Mouse (Mus musculus): Measurements from ENCODE around the gene Manba. TPM values are rescaled to one million over a fixed set of nuclear protein-coding genes. Genes with fewer than 3 reads are reported as not detected.

The Manba gene
- polyA plus RNA-seq, 1 experiment: 5.1 TPM

GRCm38 (mm10) chr3:135439651-135440050 is 45.8 kb upstream of the Manba start:
- TF ChIP-seq POLR2A (IDR thresholded peaks at IDR 0.05; ENCODE audit: low read depth, low read length) (no peak), CTCF (IDR thresholded peaks at IDR 0.05; ENCODE audit: extremely low read depth, insufficient read depth, insufficient read length, insufficient replicate concordance) (no peak)
- H3K4me3 ChIP-seq (ENCODE audit: extremely low read depth, insufficient read depth, insufficient read length): peak overlapping the region; percentile 99
- H3K27ac ChIP-seq (ENCODE audit: insufficient read depth, low read length): peak overlapping the region; percentile 99
- WGBS: 2% methylated on average over 15 of the region's 15 CpGs
- no peaks in the 10 kb centered on the region; the same call in 1 of the 2 replicates for H3K4me1 ChIP-seq (ENCODE audit: control insufficient read depth, insufficient read depth, insufficient read length)
- peaks cover 6% of the 10 kb centered on the region; the same call in 1 of the 2 replicates for H3K36me3 ChIP-seq (ENCODE audit: control insufficient read depth, insufficient read depth, low read length)
- H3K27me3 ChIP-seq (ENCODE audit: control insufficient read depth, insufficient read depth, low read length): no peaks in the 10 kb centered on the region
- no peak for DNase-seq (ENCODE audit: low read depth in 1 of 2, low spot score in 2 of 2)

- peak overlapping the region; percentile 99 for H3K27ac ChIP-seq (ENCODE audit: insufficient read depth, low read length)
- no peaks in the 10 kb centered on the region; the same call in 1 of the 2 replicates for H3K4me1 ChIP-seq (ENCODE audit: control insufficient read depth, insufficient read depth, insufficient read length)
- peak; percentile 50 to 67 for DNase-seq (ENCODE audit: low read depth in 1 of 2, low spot score in 2 of 2)
- no peaks in the 10 kb centered on the region for H3K27me3 ChIP-seq (ENCODE audit: control insufficient read depth, insufficient read depth, low read length)
- H3K4me3 ChIP-seq (ENCODE audit: extremely low read depth, insufficient read depth, insufficient read length): peak overlapping the region; percentile 99
- peaks cover 8% of the 10 kb centered on the region; the same call in 1 of the 2 replicates for H3K36me3 ChIP-seq (ENCODE audit: control insufficient read depth, insufficient read depth, low read length)
- WGBS: 4% methylated on average over 7 of the region's 7 CpGs
- TF ChIP-seq POLR2A (IDR thresholded peaks at IDR 0.05; ENCODE audit: low read depth, low read length) (no peak; the same call in none of the 2 replicates), CTCF (IDR thresholded peaks at IDR 0.05; ENCODE audit: extremely low read depth, insufficient read depth, insufficient read length, insufficient replicate concordance) (no peak)
Observed at GRCm38 (mm10) chr3:135440221-135440620, 45.2 kb upstream of the Manba start.

GRCm38 (mm10) chr3:135440621-135441020 is 44.8 kb upstream of the Manba start:
- 16% methylated on average over 10 of the region's 10 CpGs for WGBS
- no peaks in the 10 kb centered on the region for H3K27me3 ChIP-seq (ENCODE audit: control insufficient read depth, insufficient read depth, low read length)
- TF ChIP-seq CTCF (IDR thresholded peaks at IDR 0.05; ENCODE audit: extremely low read depth, insufficient read depth, insufficient read length, insufficient replicate concordance) (no peak), POLR2A (IDR thresholded peaks at IDR 0.05; ENCODE audit: low read depth, low read length) (no peak)
- H3K36me3 ChIP-seq (ENCODE audit: control insufficient read depth, insufficient read depth, low read length): peaks cover 8% of the 10 kb centered on the region; the same call in 1 of the 2 replicates
- peak overlapping the region; percentile 99 for H3K4me3 ChIP-seq (ENCODE audit: extremely low read depth, insufficient read depth, insufficient read length)
- H3K27ac ChIP-seq (ENCODE audit: insufficient read depth, low read length): peak overlapping the region; percentile 99
- H3K4me1 ChIP-seq (ENCODE audit: control insufficient read depth, insufficient read depth, insufficient read length): no peaks in the 10 kb centered on the region; the same call in 1 of the 2 replicates
- no peak for DNase-seq (ENCODE audit: low read depth in 1 of 2, low spot score in 2 of 2)

GRCm38 (mm10) chr3:135444930-135445329 is 40.5 kb upstream of the Manba start:
- TF ChIP-seq POLR2A (IDR thresholded peaks at IDR 0.05; ENCODE audit: low read depth, low read length): no peak
- TF ChIP-seq CTCF (IDR thresholded peaks at IDR 0.05; ENCODE audit: extremely low read depth, insufficient read depth, insufficient read length, insufficient replicate concordance): no peak
- Histone ChIP-seq H3K27me3 (ENCODE audit: control insufficient read depth, insufficient read depth, low read length) (no peaks in the 10 kb centered on the region), H3K4me1 (ENCODE audit: control insufficient read depth, insufficient read depth, insufficient read length) (peaks cover 2% of the 10 kb centered on the region), H3K27ac (ENCODE audit: insufficient read depth, low read length) (no peak overlapping the region), H3K4me3 (ENCODE audit: extremely low read depth, insufficient read depth, insufficient read length) (no peak overlapping the region), H3K36me3 (ENCODE audit: control insufficient read depth, insufficient read depth, low read length) (peaks cover 12% of the 10 kb centered on the region)
- DNase-seq (ENCODE audit: low read depth in 1 of 2, low spot score in 2 of 2): no peak

- no peak for DNase-seq (ENCODE audit: low read depth in 1 of 2, low spot score in 2 of 2)
- H3K4me3 ChIP-seq (ENCODE audit: extremely low read depth, insufficient read depth, insufficient read length): no peak overlapping the region
- TF ChIP-seq CTCF (IDR thresholded peaks at IDR 0.05; ENCODE audit: extremely low read depth, insufficient read depth, insufficient read length, insufficient replicate concordance): no peak
- no peak for TF ChIP-seq POLR2A (IDR thresholded peaks at IDR 0.05; ENCODE audit: low read depth, low read length)
- H3K4me1 ChIP-seq (ENCODE audit: control insufficient read depth, insufficient read depth, insufficient read length): no peaks in the 10 kb centered on the region
- no peak overlapping the region for H3K27ac ChIP-seq (ENCODE audit: insufficient read depth, low read length)
- H3K27me3 ChIP-seq (ENCODE audit: control insufficient read depth, insufficient read depth, low read length): no peaks in the 10 kb centered on the region
- H3K36me3 ChIP-seq (ENCODE audit: control insufficient read depth, insufficient read depth, low read length): peaks cover 20% of the 10 kb centered on the region
Observed at GRCm38 (mm10) chr3:135458981-135459380, 26.4 kb upstream of the Manba start.

GRCm38 (mm10) chr3:135468402-135468801 is 17.0 kb upstream of the Manba start:
- TF ChIP-seq POLR2A (IDR thresholded peaks at IDR 0.05; ENCODE audit: low read depth, low read length): no peak
- TF ChIP-seq CTCF (IDR thresholded peaks at IDR 0.05; ENCODE audit: extremely low read depth, insufficient read depth, insufficient read length, insufficient replicate concordance): no peak
- WGBS: 93% methylated on average over 1 of the region's 1 CpGs
- DNase-seq (ENCODE audit: low read depth in 1 of 2, low spot score in 2 of 2): no peak
- no peak overlapping the region for H3K27ac ChIP-seq (ENCODE audit: insufficient read depth, low read length)
- H3K36me3 ChIP-seq (ENCODE audit: control insufficient read depth, insufficient read depth, low read length): peaks cover 2% of the 10 kb centered on the region; the same call in 1 of the 2 replicates
- no peak overlapping the region for H3K4me3 ChIP-seq (ENCODE audit: extremely low read depth, insufficient read depth, insufficient read length)
- H3K4me1 ChIP-seq (ENCODE audit: control insufficient read depth, insufficient read depth, insufficient read length): no peaks in the 10 kb centered on the region
- no peaks in the 10 kb centered on the region for H3K27me3 ChIP-seq (ENCODE audit: control insufficient read depth, insufficient read depth, low read length)

- Histone ChIP-seq H3K36me3 (ENCODE audit: control insufficient read depth, insufficient read depth, low read length) (no peaks in the 10 kb centered on the region), H3K27ac (ENCODE audit: insufficient read depth, low read length) (no peak overlapping the region), H3K4me3 (ENCODE audit: extremely low read depth, insufficient read depth, insufficient read length) (no peak overlapping the region), H3K4me1 (ENCODE audit: control insufficient read depth, insufficient read depth, insufficient read length) (no peaks in the 10 kb centered on the region), H3K27me3 (ENCODE audit: control insufficient read depth, insufficient read depth, low read length) (no peaks in the 10 kb centered on the region)
- 79% methylated on average over 3 of the region's 3 CpGs for WGBS
- DNase-seq (ENCODE audit: low read depth in 1 of 2, low spot score in 2 of 2): no peak
- no peak for TF ChIP-seq POLR2A (IDR thresholded peaks at IDR 0.05; ENCODE audit: low read depth, low read length)
Observed at GRCm38 (mm10) chr3:135469146-135469545, 16.3 kb upstream of the Manba start.

Measured in spleen, adult 2 months (tissue).